Mouse (Mus musculus): Measurements from ENCODE around the gene Acer1. TPM values are rescaled to one million over a fixed set of nuclear protein-coding genes. Genes with fewer than 3 reads are reported as not detected.

Gene Acer1
- total RNA-seq, 2 experiments from 2014 or later = not detected

Other genes starting within 250 kb of the Acer1 start
- 1 to 10 TPM; 4.1 to 5.0 TPM for gene Nrtn, start 224.6 kb downstream of the Acer1 start, total RNA-seq (2021)
- gene Dus3l, start 217.4 kb downstream of the Acer1 start, total RNA-seq (2021) = 10 to 100 TPM; 13.4 to 16.1 TPM
- under 1 TPM in 1 of 2 experiments, not detected in 1; 0.12 TPM for gene Prr22, start 211.9 kb downstream of the Acer1 start, total RNA-seq (2021)
- gene Rfx2, start 151.1 kb downstream of the Acer1 start, total RNA-seq (2021) = 1 to 10 TPM; 1.8 to 2.5 TPM
- gene Acsbg2, start 107.7 kb downstream of the Acer1 start, total RNA-seq (2021) = not detected
- gene 1700061G19Rik, start 106.6 kb downstream of the Acer1 start, total RNA-seq (2021) = not detected
- gene Mllt1, start 46.7 kb downstream of the Acer1 start, total RNA-seq (2021) = 10 to 100 TPM; 16.6 to 17.6 TPM
- 10 to 100 TPM; 28.7 to 33.4 TPM for gene Clpp, start 8.2 kb upstream of the Acer1 start, total RNA-seq (2021)
- 10 to 100 TPM; 21.6 to 22.7 TPM for gene Alkbh7, start 15.2 kb upstream of the Acer1 start, total RNA-seq (2021)
- not detected for gene Pspn, start 17.9 kb upstream of the Acer1 start, total RNA-seq (2021)
- 10 to 100 TPM; 15.1 to 16.8 TPM for gene Gtf2f1, start 29.2 kb upstream of the Acer1 start, total RNA-seq (2021)
- not detected for gene Gm17949, start 29.3 kb upstream of the Acer1 start, total RNA-seq (2021)
- 10 to 100 TPM; 20.8 to 27.9 TPM for gene Khsrp, start 49.4 kb upstream of the Acer1 start, total RNA-seq (2021)
- gene Slc25a41, start 59.5 kb upstream of the Acer1 start, total RNA-seq (2021) = not detected
- gene Crb3, start 77.0 kb upstream of the Acer1 start, total RNA-seq (2021) = under 1 TPM; 0.51 to 0.57 TPM
- gene Slc25a23, start 77.7 kb upstream of the Acer1 start, total RNA-seq (2021) = 10 to 100 TPM; 34.1 to 48.5 TPM
- gene Dennd1c, start 96.4 kb upstream of the Acer1 start, total RNA-seq (2021) = under 1 TPM; 0.43 to 0.54 TPM
- 1 to 10 TPM; 1.3 to 1.4 TPM for gene Tubb4a, start 105.7 kb upstream of the Acer1 start, total RNA-seq (2021)
- under 1 TPM in 1 of 2 experiments, not detected in 1; 0.41 TPM for gene Tnfsf9, start 123.2 kb upstream of the Acer1 start, total RNA-seq (2021)
- gene Cd70, start 167.7 kb upstream of the Acer1 start, total RNA-seq (2021) = not detected
- under 1 TPM in 1 of 2 experiments, not detected in 1; 0.18 TPM for gene Tnfsf14, start 212.1 kb upstream of the Acer1 start, total RNA-seq (2021)
- gene C3, start 246.0 kb upstream of the Acer1 start, total RNA-seq (2021) = 10 to 100 TPM; 11.8 TPM